Mouse (Mus musculus): ENCODE measurements at regions not wholly inside any gene's neighbourhood (a gene's known extent, or its start where the extent isn't known, plus 50 kb on each side); places are given as distances from the start of the nearest gene placed in this dataset.

GRCm38 (mm10) chr16:86768912-86769311 is 585.1 kb upstream of the N6amt1 start:
- TF ChIP-seq CTCF (IDR thresholded peaks at IDR 0.05; ENCODE audit: control insufficient read depth, insufficient read depth, insufficient replicate concordance, low read depth, low read length) (no peak), POLR2A (IDR thresholded peaks at IDR 0.05; ENCODE audit: control insufficient read depth, low read depth, low read length) (no peak)
